Mouse (Mus musculus): ENCODE data around the gene Pex14. TPM values are rescaled to one million over a fixed set of nuclear protein-coding genes. Genes with fewer than 3 reads are reported as not detected.

The Pex14 gene
- polyA plus RNA-seq, 1 experiment from 2014 or later: 42.9 TPM

- 63% methylated on average over 7 of the region's 7 CpGs for WGBS
- no peak overlapping the region for H3K4me3 ChIP-seq (ENCODE audit: low read depth, low read length)
- no peaks in the 10 kb centered on the region for H3K36me3 ChIP-seq (ENCODE audit: control insufficient read depth, insufficient read depth, low read length)
- no peak overlapping the region for H3K9ac ChIP-seq (ENCODE audit: low read length)
- H3K4me2 ChIP-seq (replicated peaks; ENCODE audit: low read depth): no peak overlapping the region
- ATAC-seq (ENCODE audit: low FRiP score, low TSS enrichment): no peak
- no peaks in the 10 kb centered on the region for H3K9me3 ChIP-seq (ENCODE audit: control insufficient read depth, low read length)
- TF ChIP-seq EP300 (optimal IDR thresholded peaks at IDR 0.05) (no peak), CTCF (IDR thresholded peaks at IDR 0.05; ENCODE audit: low read depth) (no peak)
- H3K27ac ChIP-seq (replicated peaks): peak overlapping the region; percentile 77
- no peaks in the 10 kb centered on the region for H3K27me3 ChIP-seq (ENCODE audit: control insufficient read depth, insufficient read depth, low read length)
- DNase-seq (ENCODE audit: low spot score): no peak
- no peaks in the 10 kb centered on the region; the same call in 1 of the 2 replicates for H3K4me1 ChIP-seq (replicated peaks; ENCODE audit: control insufficient read depth, insufficient read depth)
These were observed 41.4 kb downstream of the Pex14 start for GRCm38 (mm10) chr4:149058298-149058697.

- Histone ChIP-seq H3K9me3 (ENCODE audit: control insufficient read depth, low read length) (no peaks in the 10 kb centered on the region), H3K27me3 (ENCODE audit: control insufficient read depth, insufficient read depth, low read length) (no peaks in the 10 kb centered on the region), H3K36me3 (ENCODE audit: control insufficient read depth, insufficient read depth, low read length) (no peaks in the 10 kb centered on the region), H3K4me2 (replicated peaks; ENCODE audit: low read depth) (no peak overlapping the region), H3K27ac (replicated peaks) (no peak overlapping the region; the same call in 1 of the 2 replicates), H3K9ac (ENCODE audit: low read length) (no peak overlapping the region), H3K4me3 (ENCODE audit: low read depth, low read length) (no peak overlapping the region), H3K4me1 (replicated peaks; ENCODE audit: control insufficient read depth, insufficient read depth) (no peaks in the 10 kb centered on the region; the same call in 1 of the 2 replicates)
- no peak for ATAC-seq (ENCODE audit: low FRiP score, low TSS enrichment)
- TF ChIP-seq CTCF (IDR thresholded peaks at IDR 0.05; ENCODE audit: low read depth) (no peak), EP300 (optimal IDR thresholded peaks at IDR 0.05) (no peak)
- no peak for DNase-seq (ENCODE audit: low spot score)
- 37% methylated on average over 14 of the region's 14 CpGs for WGBS
These were observed 42.2 kb downstream of the Pex14 start for GRCm38 (mm10) chr4:149057470-149057869.

DNA sequence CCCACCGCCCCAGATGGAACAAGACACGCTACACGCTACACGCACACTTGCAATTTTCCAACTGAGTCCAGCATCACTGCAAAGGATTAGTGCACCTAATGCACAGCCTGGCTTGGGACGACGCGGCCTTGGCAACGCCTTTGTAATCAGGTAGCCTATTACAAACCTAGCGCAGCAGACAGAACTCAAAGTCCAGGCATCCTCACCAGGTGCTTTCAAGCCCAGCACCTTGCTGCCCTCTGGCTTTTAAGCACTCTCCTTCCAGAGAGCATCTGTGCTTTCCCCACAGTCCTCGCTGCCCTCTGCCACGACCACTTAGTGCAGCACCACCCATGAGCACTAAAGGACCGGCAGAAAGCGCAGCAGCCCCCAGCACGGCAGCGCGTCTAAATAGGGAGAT, 42.7 kb downstream of the Pex14 start:
- H3K4me2 ChIP-seq (replicated peaks; ENCODE audit: low read depth): no peak overlapping the region
- no peaks in the 10 kb centered on the region for H3K36me3 ChIP-seq (ENCODE audit: control insufficient read depth, insufficient read depth, low read length)
- ATAC-seq (ENCODE audit: low FRiP score, low TSS enrichment): no peak
- no peak overlapping the region for H3K4me3 ChIP-seq (ENCODE audit: low read depth, low read length)
- no peak overlapping the region for H3K9ac ChIP-seq (ENCODE audit: low read length)
- TF ChIP-seq EP300 (optimal IDR thresholded peaks at IDR 0.05): no peak
- TF ChIP-seq CTCF (IDR thresholded peaks at IDR 0.05; ENCODE audit: low read depth): peak; percentile 33; the same call in 1 of the 2 replicates
- no peaks in the 10 kb centered on the region; the same call in 1 of the 2 replicates for H3K4me1 ChIP-seq (replicated peaks; ENCODE audit: control insufficient read depth, insufficient read depth)
- no peak overlapping the region for H3K27ac ChIP-seq (replicated peaks)
- peak; percentile 54 for DNase-seq (ENCODE audit: low spot score)
- no peaks in the 10 kb centered on the region for H3K27me3 ChIP-seq (ENCODE audit: control insufficient read depth, insufficient read depth, low read length)
- WGBS: 73% methylated on average over 16 of the region's 16 CpGs
- H3K9me3 ChIP-seq (ENCODE audit: control insufficient read depth, low read length): no peaks in the 10 kb centered on the region

DNA sequence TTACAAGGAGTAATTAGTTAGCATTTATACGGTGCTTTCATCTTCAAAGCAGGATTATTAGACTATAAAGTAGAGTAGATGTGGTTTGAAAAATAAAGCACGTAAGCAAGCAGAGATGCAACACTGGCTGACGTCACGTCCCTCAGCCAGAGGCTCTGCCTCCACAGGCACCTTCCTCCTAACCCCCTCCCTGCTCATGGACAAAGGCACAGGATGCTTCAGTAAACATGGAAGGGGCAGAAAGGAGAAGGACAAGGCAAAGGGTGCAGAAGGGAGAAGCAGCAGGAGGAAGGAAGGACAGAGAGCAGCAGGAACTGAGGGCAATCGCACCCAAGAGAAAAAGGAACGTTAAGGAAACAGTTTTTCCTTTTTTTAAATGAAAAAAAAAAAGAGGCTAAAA, 43.8 kb downstream of the Pex14 start:
- ATAC-seq (ENCODE audit: low FRiP score, low TSS enrichment) (no peak), DNase-seq (ENCODE audit: low spot score) (no peak)
- 67% methylated on average over 6 of the region's 6 CpGs for WGBS
- no peak overlapping the region for H3K27ac ChIP-seq (replicated peaks)
- no peak overlapping the region for H3K4me3 ChIP-seq (ENCODE audit: low read depth, low read length)
- H3K27me3 ChIP-seq (ENCODE audit: control insufficient read depth, insufficient read depth, low read length): no peaks in the 10 kb centered on the region
- TF ChIP-seq CTCF (IDR thresholded peaks at IDR 0.05; ENCODE audit: low read depth) (no peak), EP300 (optimal IDR thresholded peaks at IDR 0.05) (no peak)
- no peaks in the 10 kb centered on the region for H3K9me3 ChIP-seq (ENCODE audit: control insufficient read depth, low read length)
- H3K9ac ChIP-seq (ENCODE audit: low read length): no peak overlapping the region
- H3K36me3 ChIP-seq (ENCODE audit: control insufficient read depth, insufficient read depth, low read length): no peaks in the 10 kb centered on the region
- no peaks in the 10 kb centered on the region; the same call in 1 of the 2 replicates for H3K4me1 ChIP-seq (replicated peaks; ENCODE audit: control insufficient read depth, insufficient read depth)
- no peak overlapping the region for H3K4me2 ChIP-seq (replicated peaks; ENCODE audit: low read depth)

GRCm38 (mm10) chr4:149049351-149050159, 50.1 kb downstream of the Pex14 start:
- H3K27me3 ChIP-seq (ENCODE audit: control insufficient read depth, insufficient read depth, low read length): no peaks in the 10 kb centered on the region
- peak overlapping the region; percentile 21; the same call in 1 of the 2 replicates for H3K4me2 ChIP-seq (replicated peaks; ENCODE audit: low read depth)
- ATAC-seq (ENCODE audit: low FRiP score, low TSS enrichment) (peak; percentile 86), DNase-seq (ENCODE audit: low spot score) (peak; percentile 33)
- H3K27ac ChIP-seq (replicated peaks): peak overlapping the region; percentile 59
- H3K9me3 ChIP-seq (ENCODE audit: control insufficient read depth, low read length): no peaks in the 10 kb centered on the region
- WGBS: 10% methylated on average over 16 of the region's 16 CpGs
- H3K4me1 ChIP-seq (replicated peaks; ENCODE audit: control insufficient read depth, insufficient read depth): peaks cover 5% of the 10 kb centered on the region; the same call in 1 of the 2 replicates
- H3K4me3 ChIP-seq (ENCODE audit: low read depth, low read length): no peak overlapping the region
- no peaks in the 10 kb centered on the region for H3K36me3 ChIP-seq (ENCODE audit: control insufficient read depth, insufficient read depth, low read length)
- no peak for TF ChIP-seq EP300 (optimal IDR thresholded peaks at IDR 0.05)
- 0 out of 2 replicates have a peak, but pooled peaks have one; percentile 6 for TF ChIP-seq CTCF (IDR thresholded peaks at IDR 0.05; ENCODE audit: low read depth)
- H3K9ac ChIP-seq (ENCODE audit: low read length): no peak overlapping the region

All from stomach, postnatal 0 days (tissue).